Mouse (Mus musculus) left cerebral cortex, adult 11 months (tissue): ENCODE measurements around the gene Erp44.

Experiments
- DNase-seq: peaks from one replicate; pipeline ENCODE4 v3.0.0; 2022; ENCODE audit warnings: low spot score

Gene Erp44

DNA sequence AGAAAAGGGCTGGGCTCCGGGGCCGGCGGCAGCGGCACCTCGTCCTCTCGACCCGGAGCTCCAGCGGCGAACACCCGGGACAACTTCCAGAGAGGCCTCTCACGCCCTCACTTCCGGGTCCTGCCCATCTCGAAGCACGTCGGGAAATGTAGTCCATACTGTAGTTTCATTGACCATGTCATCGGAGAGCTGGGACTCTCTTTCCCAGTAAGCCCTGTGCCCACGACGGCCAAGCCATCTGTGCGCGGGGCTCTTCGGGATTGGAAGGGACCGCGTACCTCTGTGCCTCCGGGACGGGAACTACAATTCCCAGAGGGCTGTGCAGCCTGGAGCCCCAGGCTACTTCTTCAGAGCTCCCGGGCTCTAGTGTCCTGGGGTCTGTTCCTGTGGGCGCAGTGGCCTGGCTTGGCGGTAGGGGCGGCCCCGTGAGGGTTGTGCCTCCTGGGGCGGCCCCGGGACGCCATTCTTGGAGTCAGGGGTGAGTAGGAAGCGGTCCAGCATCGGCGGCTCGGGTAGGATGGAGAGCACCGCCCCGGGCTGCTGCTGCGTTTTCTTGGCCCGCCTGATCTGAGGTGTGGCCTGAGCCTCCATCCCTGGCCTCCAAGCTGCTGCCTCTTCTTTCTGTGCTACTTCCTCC lies at the start of gene Erp44, which contains the start of gene Invs:
Gene Erp44, minus strand, starts transcription at position 61 of the 637 bp plus-strand sequence.
Gene Invs, plus strand, starts transcription at position 263 of the 637 bp plus-strand sequence.
- DNase-seq: peak; percentile 97

DNA sequence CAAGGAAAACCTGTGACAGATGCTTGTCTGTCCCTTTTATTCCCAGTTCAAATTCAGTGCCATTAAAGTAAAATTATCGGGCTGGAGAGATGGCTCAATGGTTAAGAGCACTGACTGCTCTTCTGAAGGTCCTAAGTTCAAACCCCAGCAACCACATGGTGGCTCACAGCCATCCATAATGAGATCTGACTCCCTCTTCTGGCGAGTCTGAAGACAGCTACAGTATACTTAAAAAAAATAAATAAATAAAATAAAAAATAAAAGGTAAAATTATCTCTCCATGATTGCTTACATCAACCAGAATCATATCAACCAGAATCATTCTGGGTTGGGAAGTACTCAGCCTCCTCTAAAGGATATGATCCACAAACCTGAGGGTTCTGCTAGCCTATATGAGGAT lies 48.7 kb upstream of the Erp44 start:
- DNase-seq: no peak

DNA sequence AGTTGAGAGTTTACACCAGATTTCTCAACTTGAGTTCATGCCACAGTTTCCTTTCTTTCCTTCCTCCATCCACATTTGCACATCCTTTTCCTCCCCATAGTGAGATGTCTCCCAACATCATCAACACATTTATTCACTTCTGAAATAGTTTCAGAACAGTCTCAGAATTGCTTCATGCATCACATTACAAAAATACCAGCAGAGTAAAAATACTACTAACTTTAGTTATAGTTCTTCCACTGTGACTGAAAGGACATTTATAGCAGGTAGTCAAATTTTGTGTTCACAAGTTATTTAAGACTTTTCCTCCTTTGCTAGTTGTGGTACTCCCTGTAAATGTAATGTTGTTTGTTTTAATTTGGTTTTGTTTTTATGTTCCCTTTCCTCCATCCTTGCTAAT lies 47.8 kb upstream of the Erp44 start:
- no peak for DNase-seq

DNA sequence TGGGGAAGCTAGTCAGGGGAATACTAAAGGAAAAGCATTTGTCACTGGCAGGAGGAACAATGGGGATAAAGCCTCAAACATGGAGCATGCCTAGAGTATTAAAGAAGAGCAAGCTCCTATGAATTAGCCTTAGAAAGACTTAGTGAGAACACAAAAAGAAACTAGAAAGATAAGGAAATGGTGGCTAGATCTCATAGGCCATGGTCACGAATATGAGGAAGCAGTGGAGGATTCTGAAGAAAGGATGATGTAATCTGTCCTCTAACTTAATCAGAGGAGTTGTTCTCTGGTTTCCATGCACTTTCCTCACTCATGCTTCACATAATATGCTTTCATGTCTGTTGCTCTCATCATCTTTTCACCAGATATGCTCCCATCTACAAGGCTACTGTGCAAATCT lies 42.7 kb upstream of the Erp44 start:
- DNase-seq: no peak

DNA sequence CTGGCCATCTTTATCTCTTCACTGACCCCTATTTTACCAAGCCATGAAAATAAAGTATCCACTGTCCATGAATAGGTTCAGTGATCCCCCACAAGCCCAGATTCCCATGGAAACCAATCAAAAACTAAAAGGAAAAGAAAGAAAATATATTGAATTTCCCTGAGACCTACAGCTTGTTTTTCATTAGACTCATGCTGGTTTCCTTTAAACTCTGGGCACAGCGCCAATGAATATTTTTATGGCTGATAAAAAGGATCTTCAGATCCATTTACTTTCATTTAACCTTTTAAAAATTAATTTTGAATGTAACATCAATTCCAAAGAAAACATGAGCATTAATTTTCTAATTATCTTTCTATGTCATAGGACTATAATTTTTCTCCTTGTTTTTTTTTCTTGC lies 41.9 kb upstream of the Erp44 start:
- no peak for DNase-seq

DNA sequence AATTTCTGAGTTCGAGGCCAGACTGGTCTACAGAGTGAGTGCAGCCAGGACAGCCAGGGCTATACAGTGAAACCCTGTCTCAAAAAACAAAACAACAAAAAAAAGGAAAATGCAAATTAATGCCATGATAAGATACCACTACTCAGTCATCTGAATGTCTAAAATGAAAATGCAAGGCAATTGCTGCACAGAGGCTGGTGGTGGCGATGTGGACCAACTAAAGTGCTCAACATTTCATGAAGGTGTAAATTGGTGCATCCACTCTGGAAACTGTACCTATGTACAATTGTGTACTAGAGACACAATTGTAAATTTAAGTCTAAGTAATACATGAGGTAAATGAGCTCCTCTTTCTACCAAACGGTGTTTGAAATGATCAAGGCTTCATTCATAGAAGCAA lies 36.7 kb upstream of the Erp44 start:
- no peak for DNase-seq

DNA sequence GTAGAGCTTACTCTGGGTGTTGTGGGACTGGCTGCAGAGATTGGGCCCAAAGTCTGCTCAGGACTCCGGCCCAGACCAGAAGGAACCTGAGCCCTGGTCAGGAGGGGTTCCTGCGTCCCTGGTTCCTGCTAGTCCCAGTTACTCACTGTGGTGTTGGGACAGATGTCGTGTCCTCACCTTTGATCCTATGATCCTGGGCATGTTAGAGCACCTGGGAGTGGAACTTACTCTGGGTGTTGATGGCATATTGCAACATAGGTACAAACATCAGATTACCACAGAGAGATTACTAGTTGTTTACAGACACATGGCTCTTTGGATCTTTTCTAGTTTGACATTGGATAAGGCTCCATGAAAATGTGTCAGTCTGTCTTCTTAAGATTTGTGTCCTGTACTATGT lies 35.5 kb upstream of the Erp44 start:
- DNase-seq: no peak

DNA sequence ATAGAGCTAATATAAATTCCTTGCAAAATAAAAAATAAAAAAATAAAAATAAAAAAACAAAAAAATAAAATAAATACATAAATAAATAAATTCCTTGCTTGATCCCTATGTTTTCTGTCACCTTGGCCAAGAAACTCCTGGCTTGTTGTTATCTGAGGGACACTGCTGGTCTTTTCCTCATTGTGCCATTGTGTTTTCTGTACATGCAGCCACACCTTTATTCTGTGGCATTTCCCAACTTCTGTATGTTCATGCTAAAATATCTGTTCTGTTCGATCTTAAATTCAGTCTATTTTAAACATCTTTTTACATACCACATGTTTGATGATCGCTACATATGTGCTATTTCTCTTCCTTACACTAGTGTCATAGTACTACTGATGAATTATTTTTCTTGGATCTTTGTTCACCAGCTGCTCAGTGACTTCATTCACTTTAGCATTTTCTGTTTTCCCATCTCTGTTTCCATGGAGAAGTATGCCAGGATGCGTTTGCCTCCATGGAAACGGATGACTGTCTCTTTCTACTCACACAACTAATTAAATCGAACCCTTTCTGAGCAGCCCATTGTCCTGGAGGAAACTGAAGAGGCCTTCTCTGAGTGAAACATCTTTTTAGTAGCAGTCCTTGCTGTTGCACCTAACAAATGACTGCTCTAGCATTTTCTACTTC lies 7.9 kb upstream of the Erp44 start:
- peak; percentile 17 for DNase-seq

DNA sequence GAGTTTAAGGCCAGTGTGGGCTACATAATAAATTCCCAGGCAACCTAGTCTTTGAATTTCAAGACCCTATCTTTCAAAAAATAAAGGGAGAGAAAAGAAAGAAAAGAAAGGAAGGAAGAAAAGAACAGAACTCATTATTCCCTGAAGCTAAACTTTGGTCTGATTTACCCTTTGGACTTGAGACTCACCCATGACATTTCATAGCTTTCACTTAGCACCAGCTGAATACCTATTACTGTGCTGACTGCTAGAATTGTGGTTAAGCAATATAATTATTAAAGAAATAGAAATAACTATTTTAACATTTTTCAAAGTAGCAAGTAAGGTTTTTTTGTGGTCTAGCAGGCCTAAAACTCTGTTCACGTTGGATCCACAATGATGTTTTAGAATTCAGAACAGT lies 1.8 kb upstream of the Erp44 start:
- no peak for DNase-seq

DNA sequence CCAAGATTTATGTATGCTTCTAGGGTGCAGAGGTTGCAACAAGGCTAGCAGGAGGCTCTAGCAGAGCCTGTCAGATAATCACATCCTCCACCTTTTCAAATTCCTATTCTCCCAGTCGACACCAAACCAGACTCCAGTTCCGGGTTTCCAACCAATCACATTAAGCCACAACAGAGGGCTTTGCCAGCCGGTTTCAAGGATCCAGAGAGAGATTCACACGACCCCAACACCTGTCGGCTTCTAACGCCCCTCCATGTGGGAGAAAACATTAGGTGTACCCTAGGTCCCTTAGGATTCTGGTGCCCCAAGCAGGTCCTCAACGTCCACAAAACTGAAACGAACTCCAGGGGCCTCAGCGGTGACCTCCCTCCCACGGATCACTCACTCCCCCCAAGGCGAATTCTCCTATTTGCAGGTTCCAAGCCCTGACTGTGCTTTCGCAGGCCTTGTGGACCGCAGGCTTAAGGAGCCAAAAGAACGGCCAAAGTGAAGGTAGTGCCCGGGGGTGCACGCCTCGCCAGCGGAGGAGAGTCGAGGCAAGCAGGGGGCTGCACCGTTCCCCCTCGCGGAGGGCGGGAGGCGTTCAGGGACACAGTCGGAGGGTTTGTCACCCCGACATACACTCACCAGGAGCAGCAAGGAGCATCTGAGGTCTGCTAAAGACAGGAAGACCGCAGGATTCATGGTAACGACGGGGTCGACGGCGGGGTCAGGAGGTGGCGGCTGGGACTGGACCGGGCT lies 431 bp downstream of the Erp44 start:
- no peak for DNase-seq

DNA sequence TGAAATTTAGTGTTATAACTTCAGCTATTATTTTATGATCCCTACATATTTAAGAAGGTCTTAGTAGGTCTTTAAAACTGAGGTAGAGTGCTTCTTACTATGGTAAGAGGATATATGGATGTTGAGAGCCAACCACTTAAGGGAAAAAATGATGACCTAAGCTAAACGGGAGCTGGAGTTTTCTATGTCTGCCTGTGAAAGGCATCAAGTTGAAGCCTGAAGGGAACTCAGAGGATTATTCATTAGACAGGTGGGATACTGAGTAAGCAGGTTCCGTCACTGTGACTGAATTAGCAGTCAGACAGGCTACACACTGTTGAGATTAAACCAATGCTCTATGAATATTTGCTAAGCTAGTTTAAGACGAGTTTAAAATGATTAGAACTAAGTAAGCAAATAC lies 2.3 kb downstream of the Erp44 start:
- no peak for DNase-seq

DNA sequence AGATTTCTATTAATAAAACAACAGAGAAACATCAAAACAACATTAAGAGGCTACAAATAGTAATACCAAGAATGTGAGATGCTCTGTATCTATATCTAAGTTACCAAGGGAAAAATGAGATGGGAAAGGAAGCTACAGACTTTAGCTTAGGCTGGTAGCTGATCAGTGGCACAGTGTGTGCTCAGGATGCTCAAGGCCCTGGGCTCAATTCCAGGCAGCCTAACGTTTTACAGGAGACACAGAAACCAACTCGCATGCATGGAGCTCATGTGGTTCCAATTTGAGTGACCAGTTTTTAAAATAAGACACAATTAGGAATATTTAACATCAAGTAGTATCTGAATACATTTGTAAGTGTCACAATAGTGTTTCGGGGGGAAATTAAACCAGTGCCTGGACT lies 3.6 kb downstream of the Erp44 start:
- DNase-seq: no peak

DNA sequence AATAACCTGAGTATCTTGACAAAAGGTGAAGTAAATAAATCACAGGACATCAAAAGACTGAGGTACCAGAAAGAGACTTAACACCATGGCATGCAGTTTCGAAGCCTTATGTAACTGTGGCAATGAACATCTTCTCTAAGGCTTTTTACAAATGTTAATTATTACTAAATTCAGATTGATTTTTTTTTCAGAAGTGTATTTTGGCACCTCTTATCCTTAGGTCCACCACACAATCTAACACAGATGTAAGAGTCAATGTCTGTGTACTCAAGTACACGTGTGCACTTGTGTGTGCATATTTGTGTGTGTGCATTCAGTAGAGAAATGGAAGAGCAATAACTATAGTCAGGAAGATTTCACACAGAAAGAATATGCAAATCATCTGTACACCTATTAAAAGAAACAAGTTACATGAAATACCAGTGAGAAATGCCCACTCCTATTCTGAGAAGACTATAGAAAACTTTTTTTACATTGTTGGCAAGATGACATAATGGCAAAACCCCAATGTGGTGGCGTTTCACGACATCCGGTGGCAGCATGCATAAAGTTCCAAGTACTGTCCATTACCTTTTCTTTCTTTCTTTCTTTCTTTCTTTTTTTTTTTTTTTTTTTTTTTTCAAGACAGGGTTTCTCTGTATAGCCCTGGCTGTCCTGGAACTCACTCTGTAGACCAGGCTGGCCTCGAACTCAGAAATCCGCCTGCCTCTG lies 6.1 kb downstream of the Erp44 start:
- no peak for DNase-seq

DNA sequence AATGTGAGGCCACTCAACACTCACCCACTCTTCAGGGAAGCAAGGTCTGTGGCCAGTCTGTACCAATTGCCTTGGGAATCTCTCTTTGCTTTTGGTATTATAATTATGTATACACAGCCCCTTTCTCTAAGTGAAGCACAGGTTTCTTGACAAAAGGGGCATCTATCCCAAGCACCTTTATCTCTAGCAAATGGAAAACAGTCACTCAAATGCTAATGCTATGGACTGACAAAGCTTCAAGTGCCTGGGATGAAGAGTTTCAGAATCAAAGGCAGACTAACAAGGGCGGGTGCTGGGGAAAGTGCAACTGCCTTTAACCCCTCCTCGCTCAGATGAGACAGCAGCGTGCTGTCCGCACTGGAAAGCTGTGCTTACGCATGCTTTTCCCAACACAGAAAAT lies 7.5 kb downstream of the Erp44 start:
- DNase-seq: no peak

DNA sequence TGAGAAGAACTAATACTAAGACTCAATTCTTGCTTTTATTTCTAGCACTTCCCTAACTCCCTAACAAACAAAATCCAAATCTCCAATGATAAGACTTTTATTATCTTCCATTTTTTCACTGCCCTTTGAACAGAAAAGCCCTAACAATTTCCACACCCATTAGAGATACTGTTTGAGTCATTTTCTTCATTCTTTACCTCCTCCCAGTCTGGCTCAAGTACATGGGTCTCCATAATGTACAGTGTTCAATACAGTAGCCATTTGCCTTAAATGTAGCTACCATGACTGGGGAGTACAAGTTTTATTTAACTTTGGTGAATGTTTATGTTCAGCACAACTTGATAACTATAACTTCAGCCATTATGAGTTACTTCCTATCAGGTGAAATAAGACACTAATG lies 8.8 kb downstream of the Erp44 start:
- DNase-seq: no peak

DNA sequence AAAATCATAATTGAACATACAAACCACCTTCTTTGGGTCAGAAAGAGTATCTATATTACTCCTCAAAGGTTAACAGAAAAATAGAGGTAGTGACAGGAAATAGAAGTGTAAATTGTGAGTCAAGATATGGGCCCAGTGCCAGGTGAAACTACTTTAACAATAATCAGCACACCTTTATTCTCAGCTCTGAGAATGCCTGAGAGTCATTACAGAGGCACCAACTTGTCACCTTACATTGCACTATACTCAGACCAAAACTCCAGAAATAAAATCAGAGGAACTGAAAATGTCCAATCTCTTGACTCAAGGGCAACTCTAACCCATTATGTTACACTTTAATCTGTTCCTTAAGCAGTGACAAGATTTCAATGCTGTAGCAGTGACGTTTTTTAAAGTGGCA lies 11.2 kb downstream of the Erp44 start:
- no peak for DNase-seq

DNA sequence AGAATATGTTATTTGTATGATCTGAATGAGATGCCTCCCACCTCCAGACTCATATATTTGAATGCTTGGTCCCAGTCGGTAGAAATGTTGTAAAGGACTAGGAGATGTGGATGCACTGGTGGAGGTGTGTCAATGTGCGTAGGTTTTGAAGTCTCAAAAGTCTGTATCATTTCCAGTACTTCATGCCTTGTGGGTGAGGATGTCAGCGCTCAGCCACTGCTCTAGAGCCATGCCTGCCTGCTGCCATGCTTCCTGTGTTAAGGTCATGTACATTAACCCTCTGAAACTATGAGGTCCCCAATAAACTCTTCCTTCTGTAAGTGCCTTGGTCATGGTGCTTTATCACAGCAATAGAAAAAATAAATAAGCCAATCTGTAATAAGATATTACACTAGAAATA lies 11.7 kb downstream of the Erp44 start:
- DNase-seq: no peak

DNA sequence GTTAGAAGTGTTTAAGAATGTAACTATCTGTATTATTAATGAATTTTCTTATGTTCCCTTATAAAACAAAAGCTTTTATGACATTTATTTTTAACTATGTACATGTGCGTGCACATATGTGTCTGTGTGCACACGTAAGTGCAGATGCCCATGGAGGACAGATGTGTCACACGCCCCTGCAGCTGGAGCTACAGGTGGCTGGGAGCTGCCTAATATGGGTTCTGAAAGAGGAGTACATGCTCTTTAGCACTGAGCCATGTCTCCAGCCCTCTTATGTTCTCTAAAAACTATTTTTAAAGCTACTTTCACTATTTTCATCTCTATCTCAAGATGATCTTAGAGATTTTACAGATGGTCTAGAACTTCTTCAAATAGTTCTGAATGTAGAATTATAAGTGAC lies 21.3 kb downstream of the Erp44 start:
- no peak for DNase-seq

DNA sequence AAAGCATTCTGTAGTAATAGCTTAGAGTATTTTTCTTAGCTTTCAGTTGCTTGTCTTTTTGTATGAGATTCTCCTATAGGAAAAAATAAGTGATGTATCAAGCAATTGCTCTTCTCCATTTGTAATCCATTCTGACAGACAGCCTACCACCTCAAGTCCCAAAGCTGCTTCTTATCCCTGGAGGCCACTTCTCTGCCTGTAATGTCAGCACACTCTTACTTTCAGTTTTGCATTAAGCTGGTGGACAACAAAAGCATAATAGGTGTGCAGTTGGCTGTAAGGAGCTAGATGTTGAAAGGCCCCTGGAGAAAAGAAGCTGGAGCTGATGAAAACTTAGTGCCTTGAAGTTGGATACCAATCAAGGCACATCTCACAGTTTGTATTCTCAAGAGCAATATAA lies 26.1 kb downstream of the Erp44 start:
- no peak for DNase-seq

DNA sequence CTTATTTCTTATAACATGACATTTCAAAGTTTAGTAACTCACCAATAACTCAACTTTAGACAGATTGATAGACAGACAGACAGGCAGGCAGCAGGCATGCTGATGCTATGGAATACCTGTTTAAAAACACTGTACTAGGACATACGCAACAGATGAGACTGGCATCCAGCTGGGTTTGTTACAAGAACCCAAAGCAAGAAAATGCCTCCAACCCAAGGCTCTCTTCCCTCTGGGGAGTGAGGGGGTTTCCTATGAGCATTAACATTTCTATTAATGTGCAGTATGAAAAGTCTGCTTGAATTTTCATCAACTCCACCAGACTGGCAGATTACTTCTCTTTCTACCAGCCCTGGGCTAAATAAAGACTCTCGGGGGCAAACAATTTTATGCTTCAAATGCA lies 35.1 kb downstream of the Erp44 start:
- DNase-seq: no peak

DNA sequence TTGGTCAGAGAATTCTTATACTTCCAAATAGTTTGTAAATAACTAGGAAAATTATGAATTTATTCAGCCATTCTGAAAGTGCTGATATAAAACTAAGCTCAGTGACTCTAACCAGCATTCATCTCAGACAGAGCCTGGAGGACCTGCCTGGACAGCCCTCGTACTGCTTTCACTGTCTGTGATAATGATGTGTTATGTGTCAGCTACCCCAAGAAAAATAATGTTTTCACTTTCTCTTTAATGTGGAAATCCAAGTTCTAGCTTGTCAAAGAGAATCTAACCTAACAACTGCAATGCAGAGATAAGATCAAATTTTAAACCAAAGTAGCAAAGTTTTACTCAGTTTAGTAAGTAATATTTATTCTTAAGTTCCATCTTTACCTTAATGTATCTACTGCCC lies 35.6 kb downstream of the Erp44 start:
- DNase-seq: no peak

DNA sequence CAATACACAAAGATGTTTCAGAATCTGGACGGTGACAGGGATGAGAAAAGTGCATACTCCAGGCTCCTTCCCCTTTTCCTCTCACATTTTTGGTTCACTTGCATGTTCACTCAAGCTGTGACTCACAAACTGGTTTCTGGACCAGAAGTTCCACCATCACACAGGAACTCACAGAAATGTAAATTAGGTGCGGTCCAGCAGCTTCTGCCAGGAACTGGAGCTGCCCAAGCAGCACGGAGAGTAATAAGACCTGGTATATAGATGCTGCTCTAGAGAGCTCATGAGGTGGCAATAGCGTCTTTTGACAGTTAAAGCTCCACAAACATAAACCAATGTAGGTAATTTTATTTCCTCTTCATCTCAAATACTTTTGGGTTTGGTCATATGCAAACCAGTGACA lies 36.9 kb downstream of the Erp44 start:
- no peak for DNase-seq

DNA sequence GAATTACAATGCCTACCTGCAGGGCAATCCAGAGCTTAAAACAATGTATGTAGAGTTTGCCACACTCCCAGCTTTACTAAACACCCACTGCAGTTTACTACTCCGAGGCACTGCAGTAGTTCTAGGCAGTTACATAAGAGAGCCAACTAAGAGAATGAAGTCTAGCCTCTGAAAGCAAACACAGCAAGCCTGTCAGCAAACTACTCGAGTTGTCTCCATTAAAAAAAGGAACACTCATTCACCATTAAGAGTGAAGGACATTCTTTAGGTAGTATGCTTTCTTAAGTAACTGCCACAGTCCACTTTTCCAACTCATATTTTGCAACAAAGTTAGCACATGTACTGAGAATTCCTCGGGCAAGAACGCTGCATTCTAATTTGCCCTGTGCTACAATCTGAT lies 40.3 kb downstream of the Erp44 start:
- no peak for DNase-seq
